8 mouse cellular contexts compared by ENCODE assay signal in genomic region chr10:94249575-94250456, GRCm38 (mm10). TPM values are rescaled to one million over a fixed set of nuclear protein-coding genes. Genes with fewer than 3 reads are reported as not detected.
DNase-seq lines count a peak whose midpoint lies in the region; ATAC-seq lines count a peak whose summit lies in the region.

No protein-coding gene starts in this region.

- peak overlapping the region; percentile 75 for H3K27ac ChIP-seq in kidney, embryonic 15.5 days
- no peak overlapping the region for H3K27ac ChIP-seq in forebrain, embryonic 11.5 days (ENCODE audit: low read depth, low read length)
- H3K27ac ChIP-seq in hindbrain, embryonic 14.5 days, result peak overlapping the region; percentile 51; the same call in 1 of the 2 replicates
- peak overlapping the region; percentile 43; the same call in 1 of the 2 replicates for H3K27ac ChIP-seq in midbrain, embryonic 10.5 days (replicated peaks)

- H3K4me1 ChIP-seq in kidney, embryonic 15.5 days, result peaks cover 22% of the 10 kb centered on the region
- H3K4me1 ChIP-seq in forebrain, embryonic 11.5 days (replicated peaks; ENCODE audit: control insufficient read depth, insufficient read depth, low read length), result no peaks in the 10 kb centered on the region
- peaks cover 9% of the 10 kb centered on the region for H3K4me1 ChIP-seq in hindbrain, embryonic 14.5 days (replicated peaks; ENCODE audit: control insufficient read depth, insufficient read depth, low read length)
- peaks cover 17% of the 10 kb centered on the region for H3K4me1 ChIP-seq in midbrain, embryonic 10.5 days

- H3K36me3 ChIP-seq in kidney, embryonic 15.5 days, result no peaks in the 10 kb centered on the region
- H3K36me3 ChIP-seq in forebrain, embryonic 11.5 days (ENCODE audit: control insufficient read depth, insufficient read depth, low read length), result no peaks in the 10 kb centered on the region
- H3K36me3 ChIP-seq in hindbrain, embryonic 14.5 days (replicated peaks; ENCODE audit: control insufficient read depth, insufficient read depth), result no peaks in the 10 kb centered on the region
- no peaks in the 10 kb centered on the region for H3K36me3 ChIP-seq in midbrain, embryonic 10.5 days

- H3K27me3 ChIP-seq in kidney, embryonic 15.5 days, result no peaks in the 10 kb centered on the region
- H3K27me3 ChIP-seq in forebrain, embryonic 11.5 days (ENCODE audit: control insufficient read depth, insufficient read depth, low read length), result no peaks in the 10 kb centered on the region
- no peaks in the 10 kb centered on the region for H3K27me3 ChIP-seq in hindbrain, embryonic 14.5 days (ENCODE audit: control insufficient read depth, insufficient read depth, low read length)
- no peaks in the 10 kb centered on the region for H3K27me3 ChIP-seq in midbrain, embryonic 10.5 days (ENCODE audit: low read depth, poor library complexity, severe bottlenecking)

- peak; percentile 79 for ATAC-seq in kidney, embryonic 15.5 days (replicated peaks; ENCODE audit: low FRiP score)
- peak; percentile 74 for ATAC-seq in forebrain, embryonic 11.5 days (replicated peaks; ENCODE audit: low FRiP score)
- ATAC-seq in hindbrain, embryonic 14.5 days (ENCODE audit: low FRiP score), result peak; percentile 83

- 37% methylated on average over 22 of the region's 22 CpGs for WGBS in kidney, embryonic 15.5 days
- 56% methylated on average over 22 of the region's 22 CpGs for WGBS in forebrain, embryonic 11.5 days
- 36% methylated on average over 22 of the region's 22 CpGs for WGBS in hindbrain, embryonic 14.5 days
- 57% methylated on average over 22 of the region's 22 CpGs for whole genome bisulfite sequencing in midbrain, embryonic 10.5 days

- no peaks in the 10 kb centered on the region for H3K9me3 ChIP-seq in kidney, embryonic 15.5 days (replicated peaks)
- H3K9me3 ChIP-seq in forebrain, embryonic 11.5 days (ENCODE audit: control insufficient read depth, low read length), result no peaks in the 10 kb centered on the region
- H3K9me3 ChIP-seq in hindbrain, embryonic 14.5 days (ENCODE audit: control insufficient read depth, low read length), result no peaks in the 10 kb centered on the region
- H3K9me3 ChIP-seq in midbrain, embryonic 10.5 days (replicated peaks), result no peaks in the 10 kb centered on the region

- DNase-seq in kidney, postnatal 25 days, result no peak
- DNase-seq in ZHBTc4 (ENCODE audit: low read depth, low spot score), result peak; percentile 45
- peak; percentile 52 for DNase-seq in forebrain, embryonic 11.5 days (ENCODE audit: low spot score)
- DNase-seq in hindbrain, embryonic 14.5 days (ENCODE audit: low spot score), result peak; percentile 55
- no peak for DNase-seq in midbrain, embryonic 10.5 days (ENCODE audit: low spot score)
- no peak for DNase-seq in frontal cortex, postnatal 25 days (ENCODE audit: low spot score in 2 of 2)
- DNase-seq in thymus, postnatal 4 days, result no peak

- H3K4me3 ChIP-seq in kidney, embryonic 15.5 days (replicated peaks), result no peak overlapping the region
- no peak overlapping the region for H3K4me3 ChIP-seq in forebrain, embryonic 11.5 days (ENCODE audit: low read depth, low read length)
- H3K4me3 ChIP-seq in hindbrain, embryonic 14.5 days (replicated peaks; ENCODE audit: low read length), result no peak overlapping the region
- no peak overlapping the region; the same call in 1 of the 2 replicates for H3K4me3 ChIP-seq in midbrain, embryonic 10.5 days

- H3K4me2 ChIP-seq in kidney, embryonic 15.5 days, result peak overlapping the region; percentile 28
- peak overlapping the region; percentile 1; the same call in 1 of the 2 replicates for H3K4me2 ChIP-seq in forebrain, embryonic 11.5 days (ENCODE audit: low read depth, low read length, severe bottlenecking)
- H3K4me2 ChIP-seq in hindbrain, embryonic 14.5 days (replicated peaks), result peak overlapping the region; percentile 42

- H3K9ac ChIP-seq in kidney, embryonic 15.5 days, result no peak overlapping the region
- no peak overlapping the region for H3K9ac ChIP-seq in forebrain, embryonic 11.5 days (ENCODE audit: low read length)
- H3K9ac ChIP-seq in hindbrain, embryonic 14.5 days, result peak overlapping the region; percentile 33; the same call in 1 of the 2 replicates

RNA-seq across cellular contexts. Expression of gene Gm4792, which starts 48.7 kb away (rescaled TPM):
- not detected in 2 replicates for polyA plus RNA-seq in kidney, embryonic 15.5 days (2015; fragmentation: Nextera tagmentation; extraction: Ambion mirVana)
- not detected in 2 replicates for polyA plus RNA-seq in forebrain, embryonic 11.5 days (2014; fragmentation: Nextera tagmentation; extraction: Ambion mirVana)
- polyA plus RNA-seq in hindbrain, embryonic 14.5 days (2014; fragmentation: Nextera tagmentation; extraction: Ambion mirVana), result 0.35 and 0.38 TPM in 2 replicates
- polyA plus RNA-seq in midbrain, embryonic 10.5 days (2016; fragmentation: Nextera tagmentation; extraction: Ambion mirVana), result 0.17 TPM in 1 of 2 replicates, not detected in the other

RNA-seq across cellular contexts. Expression of gene Ndufa12, which starts 51.3 kb away (rescaled TPM):
- polyA plus RNA-seq in kidney, embryonic 15.5 days (2015; fragmentation: Nextera tagmentation; extraction: Ambion mirVana), result 421 and 423 TPM in 2 replicates
- polyA plus RNA-seq in forebrain, embryonic 11.5 days (2014; fragmentation: Nextera tagmentation; extraction: Ambion mirVana), result 471 and 486 TPM in 2 replicates
- 424 and 441 TPM in 2 replicates for polyA plus RNA-seq in hindbrain, embryonic 14.5 days (2014; fragmentation: Nextera tagmentation; extraction: Ambion mirVana)
- 601 and 607 TPM in 2 replicates for polyA plus RNA-seq in midbrain, embryonic 10.5 days (2016; fragmentation: Nextera tagmentation; extraction: Ambion mirVana)

Comparison
In these comparisons a context has a peak if more than half of its experiments do, and no peak if none do; other contexts are left out.
1. DNase-seq: peak in ZHBTc4 (single experiment), forebrain, embryonic 11.5 days (single experiment) and hindbrain, embryonic 14.5 days (single experiment); none in kidney, postnatal 25 days (0 of 2), midbrain, embryonic 10.5 days (single experiment), frontal cortex, postnatal 25 days (0 of 2) and thymus, postnatal 4 days (single experiment).
2. Peak in every context shown above with its lines, with median percentiles within 50 percentile points of each other: ATAC-seq and H3K4me2 ChIP-seq.